Mouse (Mus musculus): Measurements from ENCODE around the gene Arhgap5. TPM values are rescaled to one million over a fixed set of nuclear protein-coding genes. Genes with fewer than 3 reads are reported as not detected.

The Arhgap5 gene
- polyA plus RNA-seq, 1 experiment, result 7.3 TPM

DNA sequence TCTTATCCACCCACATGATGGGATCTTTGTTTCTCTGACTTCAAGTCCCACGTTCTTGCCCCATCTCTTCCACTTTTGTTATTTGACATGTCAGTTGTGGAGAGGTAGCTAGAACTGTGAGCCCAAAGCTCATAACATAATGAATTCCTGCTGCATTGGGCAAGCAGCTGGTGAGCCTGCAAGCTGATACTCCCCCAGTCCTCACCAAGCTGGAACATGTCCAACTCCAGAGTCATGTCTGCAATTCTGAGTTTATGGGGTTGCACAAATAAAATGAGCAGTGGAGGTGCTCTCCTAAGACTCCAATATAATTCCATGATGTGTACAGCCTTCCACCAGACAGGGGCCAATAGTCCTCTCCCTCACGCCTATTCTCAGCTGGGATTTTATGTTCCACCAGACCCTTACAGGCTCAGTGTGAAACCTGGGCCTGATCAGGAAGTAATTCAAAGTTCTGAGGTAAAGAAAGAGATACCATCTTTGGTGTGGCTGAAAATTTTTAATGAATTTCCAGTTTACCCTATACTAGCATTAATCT is 83.8 kb downstream of the Arhgap5 start:
- no peaks in the 10 kb centered on the region for H3K79me2 ChIP-seq (ENCODE audit: control insufficient read depth, insufficient read depth)
- no peak overlapping the region for H3ac ChIP-seq (ENCODE audit: control insufficient read depth, insufficient read length, low read depth)
- TF ChIP-seq FOSL1 (IDR thresholded peaks at IDR 0.05; ENCODE audit: insufficient read depth, low read length, poor library complexity, severe bottlenecking) (no peak), USF1 (IDR thresholded peaks at IDR 0.05; ENCODE audit: low read depth) (no peak), CEBPB (IDR thresholded peaks at IDR 0.05; ENCODE audit: low read depth) (no peak), MYOD1 (IDR thresholded peaks at IDR 0.05; ENCODE audit: control insufficient read depth, insufficient read length, low read depth) (no peak), MYOG (IDR thresholded peaks at IDR 0.05; ENCODE audit: control insufficient read depth, extremely low read depth, insufficient read length) (no peak), CTCF (IDR thresholded peaks at IDR 0.05; ENCODE audit: control insufficient read depth, insufficient read depth, insufficient read length) (no peak), MAX (IDR thresholded peaks at IDR 0.05) (no peak)
- H3K4me3 ChIP-seq (ENCODE audit: insufficient read depth, poor library complexity, severe bottlenecking), result no peak overlapping the region
- H3K79me3 ChIP-seq (ENCODE audit: low read depth), result no peaks in the 10 kb centered on the region
- no peaks in the 10 kb centered on the region for H3K36me3 ChIP-seq (ENCODE audit: control insufficient read depth, insufficient read depth)
- no peaks in the 10 kb centered on the region for H3K27me3 ChIP-seq (ENCODE audit: control insufficient read depth, insufficient read depth, insufficient read length)

GRCm38 (mm10) chr12:52595389-52596185 is 91.8 kb downstream of the Arhgap5 start:
- no peaks in the 10 kb centered on the region for H3K27me3 ChIP-seq (ENCODE audit: control insufficient read depth, insufficient read depth, insufficient read length)
- no peak overlapping the region for H3ac ChIP-seq (ENCODE audit: control insufficient read depth, insufficient read length, low read depth)
- no peaks in the 10 kb centered on the region for H3K79me3 ChIP-seq (ENCODE audit: low read depth)
- TF ChIP-seq CTCF (IDR thresholded peaks at IDR 0.05; ENCODE audit: control insufficient read depth, insufficient read depth, insufficient read length) (no peak), MYOG (IDR thresholded peaks at IDR 0.05; ENCODE audit: control insufficient read depth, extremely low read depth, insufficient read length) (no peak), USF1 (IDR thresholded peaks at IDR 0.05; ENCODE audit: low read depth) (no peak), FOSL1 (IDR thresholded peaks at IDR 0.05; ENCODE audit: insufficient read depth, low read length, poor library complexity, severe bottlenecking) (no peak), MAX (IDR thresholded peaks at IDR 0.05) (no peak), MYOD1 (IDR thresholded peaks at IDR 0.05; ENCODE audit: control insufficient read depth, insufficient read length, low read depth) (no peak), CEBPB (IDR thresholded peaks at IDR 0.05; ENCODE audit: low read depth) (no peak)
- H3K4me3 ChIP-seq (ENCODE audit: insufficient read depth, poor library complexity, severe bottlenecking), result no peak overlapping the region
- H3K36me3 ChIP-seq (ENCODE audit: control insufficient read depth, insufficient read depth), result no peaks in the 10 kb centered on the region
- no peaks in the 10 kb centered on the region for H3K79me2 ChIP-seq (ENCODE audit: control insufficient read depth, insufficient read depth)

DNA sequence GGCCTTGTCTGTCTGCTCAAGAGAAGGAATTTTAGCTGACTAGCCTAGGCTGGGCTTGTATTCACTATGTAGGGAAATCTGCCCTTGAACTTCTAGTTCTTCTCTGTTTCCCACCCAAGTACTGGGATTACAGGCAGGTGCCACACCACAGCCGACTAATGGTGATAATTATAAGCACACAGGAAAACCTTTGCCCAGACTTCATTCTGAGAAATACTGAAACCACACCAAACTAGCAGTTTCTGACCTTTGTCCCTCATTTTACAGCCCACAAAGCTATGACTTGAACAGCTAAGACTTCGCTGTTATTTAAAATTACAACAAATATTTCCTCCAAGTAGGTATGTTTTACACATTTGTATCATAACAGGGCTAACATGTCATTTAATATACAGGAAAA is 98.7 kb downstream of the Arhgap5 start:
- no peak overlapping the region for H3ac ChIP-seq (ENCODE audit: control insufficient read depth, insufficient read length, low read depth)
- TF ChIP-seq MAX (IDR thresholded peaks at IDR 0.05) (no peak), FOSL1 (IDR thresholded peaks at IDR 0.05; ENCODE audit: insufficient read depth, low read length, poor library complexity, severe bottlenecking) (no peak), CTCF (IDR thresholded peaks at IDR 0.05; ENCODE audit: control insufficient read depth, insufficient read depth, insufficient read length) (no peak), MYOG (IDR thresholded peaks at IDR 0.05; ENCODE audit: control insufficient read depth, extremely low read depth, insufficient read length) (no peak), USF1 (IDR thresholded peaks at IDR 0.05; ENCODE audit: low read depth) (no peak), MYOD1 (IDR thresholded peaks at IDR 0.05; ENCODE audit: control insufficient read depth, insufficient read length, low read depth) (no peak), CEBPB (IDR thresholded peaks at IDR 0.05; ENCODE audit: low read depth) (no peak)
- peak overlapping the region; percentile 67 for H3K4me3 ChIP-seq (ENCODE audit: insufficient read depth, poor library complexity, severe bottlenecking)
- H3K79me2 ChIP-seq (ENCODE audit: control insufficient read depth, insufficient read depth), result no peaks in the 10 kb centered on the region
- no peaks in the 10 kb centered on the region for H3K79me3 ChIP-seq (ENCODE audit: low read depth)
- no peaks in the 10 kb centered on the region for H3K27me3 ChIP-seq (ENCODE audit: control insufficient read depth, insufficient read depth, insufficient read length)
- no peaks in the 10 kb centered on the region for H3K36me3 ChIP-seq (ENCODE audit: control insufficient read depth, insufficient read depth)

GRCm38 (mm10) chr12:52602883-52603694 is 99.3 kb downstream of the Arhgap5 start:
- Histone ChIP-seq H3ac (ENCODE audit: control insufficient read depth, insufficient read length, low read depth) (peak overlapping the region; percentile 61), H3K36me3 (ENCODE audit: control insufficient read depth, insufficient read depth) (no peaks in the 10 kb centered on the region), H3K79me2 (ENCODE audit: control insufficient read depth, insufficient read depth) (no peaks in the 10 kb centered on the region), H3K79me3 (ENCODE audit: low read depth) (no peaks in the 10 kb centered on the region), H3K27me3 (ENCODE audit: control insufficient read depth, insufficient read depth, insufficient read length) (no peaks in the 10 kb centered on the region), H3K4me3 (ENCODE audit: insufficient read depth, poor library complexity, severe bottlenecking) (peak overlapping the region; percentile 67)
- no peak for TF ChIP-seq MYOD1 (IDR thresholded peaks at IDR 0.05; ENCODE audit: control insufficient read depth, insufficient read length, low read depth)
- no peak for TF ChIP-seq USF1 (IDR thresholded peaks at IDR 0.05; ENCODE audit: low read depth)
- no peak for TF ChIP-seq MYOG (IDR thresholded peaks at IDR 0.05; ENCODE audit: control insufficient read depth, extremely low read depth, insufficient read length)
- no peak for TF ChIP-seq CTCF (IDR thresholded peaks at IDR 0.05; ENCODE audit: control insufficient read depth, insufficient read depth, insufficient read length)
- no peak for TF ChIP-seq CEBPB (IDR thresholded peaks at IDR 0.05; ENCODE audit: low read depth)

DNA sequence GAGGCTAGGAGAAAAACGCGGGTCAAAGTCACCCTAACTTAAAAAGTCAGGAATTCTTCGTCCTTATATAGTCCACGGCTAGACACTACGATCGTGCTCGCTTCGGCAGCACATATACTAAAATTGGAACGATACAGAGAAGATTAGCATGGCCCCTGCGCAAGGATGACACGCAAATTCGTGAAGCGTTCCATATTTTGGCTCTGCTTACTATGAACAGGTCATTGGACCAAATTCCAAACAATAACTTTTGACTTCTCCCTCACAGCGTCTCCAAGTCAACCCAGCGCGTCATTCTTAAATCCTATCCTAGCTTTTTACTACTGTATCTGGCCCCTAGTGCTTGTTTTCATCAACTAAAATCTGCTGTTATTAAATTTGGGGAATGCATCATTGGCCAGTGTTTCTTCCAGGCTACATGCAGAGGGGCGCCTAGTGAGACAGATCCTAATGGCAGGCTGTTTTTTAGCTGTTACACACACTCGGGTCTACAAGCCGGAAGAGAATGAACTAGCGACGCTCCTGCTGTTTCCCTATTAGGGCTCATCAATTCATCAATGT is 100.0 kb downstream of the Arhgap5 start:
- Histone ChIP-seq H3K36me3 (ENCODE audit: control insufficient read depth, insufficient read depth) (no peaks in the 10 kb centered on the region), H3K27me3 (ENCODE audit: control insufficient read depth, insufficient read depth, insufficient read length) (no peaks in the 10 kb centered on the region), H3K4me3 (ENCODE audit: insufficient read depth, poor library complexity, severe bottlenecking) (peak overlapping the region; percentile 67), H3K79me2 (ENCODE audit: control insufficient read depth, insufficient read depth) (no peaks in the 10 kb centered on the region), H3ac (ENCODE audit: control insufficient read depth, insufficient read length, low read depth) (peak overlapping the region; percentile 61), H3K79me3 (ENCODE audit: low read depth) (no peaks in the 10 kb centered on the region)
- TF ChIP-seq USF1 (IDR thresholded peaks at IDR 0.05; ENCODE audit: low read depth), result no peak
- no peak for TF ChIP-seq MYOG (IDR thresholded peaks at IDR 0.05; ENCODE audit: control insufficient read depth, extremely low read depth, insufficient read length)
- no peak for TF ChIP-seq MAX (IDR thresholded peaks at IDR 0.05)
- no peak for TF ChIP-seq CTCF (IDR thresholded peaks at IDR 0.05; ENCODE audit: control insufficient read depth, insufficient read depth, insufficient read length)
- no peak for TF ChIP-seq FOSL1 (IDR thresholded peaks at IDR 0.05; ENCODE audit: insufficient read depth, low read length, poor library complexity, severe bottlenecking)
- TF ChIP-seq MYOD1 (IDR thresholded peaks at IDR 0.05; ENCODE audit: control insufficient read depth, insufficient read length, low read depth), result no peak
- TF ChIP-seq CEBPB (IDR thresholded peaks at IDR 0.05; ENCODE audit: low read depth), result no peak
